Mouse (Mus musculus) lung, embryonic 14.5 days (tissue): Measurements from ENCODE around the gene Ranbp17. TPM values are rescaled to one million over a fixed set of nuclear protein-coding genes. Genes with fewer than 3 reads are reported as not detected.
A peak's percentile ranks its signal among the peaks of the same experiment; 100 is the strongest.

Experiments
- ATAC-seq: fragments of 200-750 bp; cut with Nextera tagmentation; 2 replicates; pipeline ENCODE4 v1.8.0; 2017; ENCODE audit warnings: mild to moderate bottlenecking, moderate TSS enrichment, moderate library complexity; ENCODE audit not compliant: insufficient read depth
- DNase-seq: peaks from one replicate; pipeline ENCODE4 v3.0.0-alpha.2; 2015
- H3K27ac ChIP-seq: fragments of 300-500 bp; sonication (generic); 2 replicates; pipeline ENCODE4 v1.5.1; 2014; ENCODE audit warnings: low read depth, mild to moderate bottlenecking, moderate library complexity
- H3K27me3 ChIP-seq: fragments of 300-500 bp; sonication (generic); 2 replicates; pipeline ENCODE4 v1.6.1; 2014; ENCODE audit warnings: low read length, control low read depth; ENCODE audit not compliant: insufficient read depth
- H3K36me3 ChIP-seq: fragments of 300-500 bp; sonication (generic); 2 replicates; pipeline ENCODE4 v1.6.1; 2014; ENCODE audit warnings: control low read depth; ENCODE audit not compliant: insufficient read depth
- H3K4me1 ChIP-seq: fragments of 300-500 bp; sonication (generic); 2 replicates; pipeline ENCODE4 v1.6.1; 2014; ENCODE audit warnings: antibody characterized with exemption, control low read depth; ENCODE audit not compliant: insufficient read depth
- H3K4me2 ChIP-seq: fragments of 300-500 bp; sonication (generic); 2 replicates; pipeline ENCODE4 v1.6.1; 2014; ENCODE audit warnings: mild to moderate bottlenecking
- H3K4me3 ChIP-seq: fragments of 300-500 bp; sonication (generic); 2 replicates; pipeline ENCODE4 v1.5.1; 2014; ENCODE audit warnings: low read depth, low read length
- H3K9ac ChIP-seq: fragments of 300-500 bp; sonication (generic); 2 replicates; pipeline ENCODE4 v1.6.1; 2014
- H3K9me3 ChIP-seq: fragments of 300-500 bp; sonication (generic); 2 replicates; pipeline ENCODE4 v1.6.1; 2016; ENCODE audit warnings: low read depth, low read length, control low read depth
- CTCF ChIP-seq: IDR thresholded peaks from 2 replicates; pipeline ENCODE4 v1.5.1; 2016; ENCODE audit warnings: antibody characterized with exemption, low read depth
- WGBS: fragments of 180-500 bp; shearing (Covaris S2); extraction: QIAGEN DNeasy Blood & Tissue Kit; methylation state at CpG from one replicate; pipeline ENCODE4 v1.1.7; 2014; 5-methylcytosine and 5-hydroxymethylcytosine counted together
- polyA plus RNA-seq: library from polyadenylated mRNA; unstranded; fragments of >200 nt; fragmentation: Nextera tagmentation; extraction: Ambion mirVana; gene quantifications from 2 replicates; pipeline ENCODE4 v1.2.1, GENCODE M21; 2014

Gene Ranbp17
- polyA plus RNA-seq, 1 experiment from 2014 or later = 6.5 TPM

GRCm38 (mm10) chr11:33536636-33537035 is 23.1 kb upstream of the Ranbp17 start:
- H3K27me3 ChIP-seq = no peaks in the 10 kb centered on the region
- H3K9me3 ChIP-seq = no peaks in the 10 kb centered on the region
- no peaks in the 10 kb centered on the region for H3K4me1 ChIP-seq
- no peak for ATAC-seq
- no peak overlapping the region for H3K27ac ChIP-seq
- no peak for DNase-seq
- H3K9ac ChIP-seq = no peak overlapping the region
- H3K4me2 ChIP-seq = no peak overlapping the region
- no peak overlapping the region for H3K4me3 ChIP-seq
- 88% methylated on average over 3 of the region's 3 CpGs for WGBS
- H3K36me3 ChIP-seq = no peaks in the 10 kb centered on the region
- TF ChIP-seq CTCF = no peak

GRCm38 (mm10) chr11:33534541-33534940 is 21.0 kb upstream of the Ranbp17 start:
- 75% methylated on average over 4 of the region's 4 CpGs for WGBS
- no peaks in the 10 kb centered on the region for H3K36me3 ChIP-seq
- no peak for ATAC-seq

GRCm38 (mm10) chr11:33533577-33533976 is 20.0 kb upstream of the Ranbp17 start:
- no peak overlapping the region for H3K9ac ChIP-seq
- no peak overlapping the region for H3K4me3 ChIP-seq
- no peak overlapping the region for H3K4me2 ChIP-seq
- H3K27me3 ChIP-seq = no peaks in the 10 kb centered on the region
- 57% methylated on average over 3 of the region's 3 CpGs for WGBS
- no peaks in the 10 kb centered on the region for H3K4me1 ChIP-seq
- DNase-seq = no peak
- ATAC-seq = no peak
- no peak for TF ChIP-seq CTCF
- no peaks in the 10 kb centered on the region for H3K36me3 ChIP-seq
- no peak overlapping the region for H3K27ac ChIP-seq
- no peaks in the 10 kb centered on the region for H3K9me3 ChIP-seq

More at GRCm38 (mm10) chr11:33534541-33534940, 21.0 kb upstream of the Ranbp17 start:
- Histone ChIP-seq H3K4me2 (no peak overlapping the region), H3K9me3 (no peaks in the 10 kb centered on the region), H3K27me3 (no peaks in the 10 kb centered on the region), H3K9ac (no peak overlapping the region), H3K27ac (no peak overlapping the region), H3K4me3 (no peak overlapping the region), H3K4me1 (no peaks in the 10 kb centered on the region)
- DNase-seq = no peak
- TF ChIP-seq CTCF = no peak

- H3K4me1 ChIP-seq = no peaks in the 10 kb centered on the region
- WGBS = 6% methylated on average over 2 of the region's 2 CpGs
- H3K4me3 ChIP-seq = no peak overlapping the region
- no peak overlapping the region for H3K9ac ChIP-seq
- no peaks in the 10 kb centered on the region for H3K9me3 ChIP-seq
- H3K27me3 ChIP-seq = no peaks in the 10 kb centered on the region
- no peaks in the 10 kb centered on the region for H3K36me3 ChIP-seq
- ATAC-seq (0 out of 2 replicates have a peak, but pooled peaks have one; percentile 35), DNase-seq (no peak)
- no peak for TF ChIP-seq CTCF
- H3K4me2 ChIP-seq = no peak overlapping the region
- no peak overlapping the region for H3K27ac ChIP-seq
These were observed 16.0 kb upstream of the Ranbp17 start for GRCm38 (mm10) chr11:33529576-33529975.

GRCm38 (mm10) chr11:33512854-33513375 is 631 bp downstream of the Ranbp17 start:
- no peaks in the 10 kb centered on the region for H3K27me3 ChIP-seq
- peak overlapping the region; percentile 83 for H3K4me3 ChIP-seq
- ATAC-seq (peak; percentile 93), DNase-seq (peak; percentile 76)
- H3K36me3 ChIP-seq = no peaks in the 10 kb centered on the region
- H3K27ac ChIP-seq = peak overlapping the region; percentile 72
- H3K4me2 ChIP-seq = peak overlapping the region; percentile 83
- no peaks in the 10 kb centered on the region for H3K4me1 ChIP-seq
- WGBS = under 1% methylated on average over 37 of the region's 43 CpGs
- peak overlapping the region; percentile 73 for H3K9ac ChIP-seq
- no peaks in the 10 kb centered on the region for H3K9me3 ChIP-seq
- TF ChIP-seq CTCF = peak; percentile 56

GRCm38 (mm10) chr11:33509401-33509800 is 4.1 kb downstream of the Ranbp17 start:
- Histone ChIP-seq H3K9ac (no peak overlapping the region), H3K36me3 (no peaks in the 10 kb centered on the region), H3K4me3 (no peak overlapping the region), H3K4me2 (no peak overlapping the region), H3K4me1 (no peaks in the 10 kb centered on the region), H3K27me3 (no peaks in the 10 kb centered on the region), H3K27ac (no peak overlapping the region), H3K9me3 (no peaks in the 10 kb centered on the region)
- DNase-seq (no peak), ATAC-seq (no peak)
- TF ChIP-seq CTCF = no peak

- H3K27ac ChIP-seq = no peak overlapping the region
- no peaks in the 10 kb centered on the region for H3K9me3 ChIP-seq
- no peaks in the 10 kb centered on the region for H3K36me3 ChIP-seq
- H3K4me2 ChIP-seq = no peak overlapping the region
- H3K27me3 ChIP-seq = no peaks in the 10 kb centered on the region
- TF ChIP-seq CTCF = no peak
- no peak overlapping the region for H3K4me3 ChIP-seq
- H3K9ac ChIP-seq = no peak overlapping the region
- 43% methylated on average over 4 of the region's 4 CpGs for WGBS
- H3K4me1 ChIP-seq = no peaks in the 10 kb centered on the region
- ATAC-seq (no peak), DNase-seq (no peak)
These were observed 27.8 kb downstream of the Ranbp17 start for GRCm38 (mm10) chr11:33485746-33486145.

- no peak for TF ChIP-seq CTCF
- ATAC-seq = no peak
- Histone ChIP-seq H3K9me3 (no peaks in the 10 kb centered on the region), H3K4me2 (no peak overlapping the region), H3K9ac (no peak overlapping the region), H3K27ac (no peak overlapping the region), H3K4me3 (no peak overlapping the region), H3K4me1 (no peaks in the 10 kb centered on the region), H3K36me3 (no peaks in the 10 kb centered on the region), H3K27me3 (no peaks in the 10 kb centered on the region)
- peak; percentile 4 for DNase-seq
- WGBS = 64% methylated on average over 10 of the region's 10 CpGs
These were observed 33.1 kb downstream of the Ranbp17 start for GRCm38 (mm10) chr11:33480410-33480809.
